Mouse (Mus musculus) heart, embryonic 13.5 days (tissue): ENCODE results near the gene Eef1g. TPM values are rescaled to one million over a fixed set of nuclear protein-coding genes. Genes with fewer than 3 reads are reported as not detected.

ENCODE experiments used
- polyA plus RNA-seq: library from polyadenylated mRNA; unstranded; fragments of >200 nt; fragmentation: Nextera tagmentation; extraction: Ambion mirVana; gene quantifications from 2 replicates; pipeline ENCODE4 v1.2.1, GENCODE M21; 2015

Eef1g gene
- polyA plus RNA-seq, 1 experiment from 2014 or later, result 251 TPM

Other genes with a start within 250 kb of the Eef1g start
- 72.8 and 74.8 TPM in 2 replicates for gene Slc3a2, start 243.7 kb upstream of the Eef1g start, polyA plus RNA-seq
- gene Wdr74, start 231.2 kb upstream of the Eef1g start, polyA plus RNA-seq, result 54.1 and 60.0 TPM in 2 replicates
- gene 1700092M07Rik, start 226.3 kb upstream of the Eef1g start, polyA plus RNA-seq, result 1.3 and 1.4 TPM in 2 replicates
- 81.1 and 87.5 TPM in 2 replicates for gene Stx5a, start 225.6 kb upstream of the Eef1g start, polyA plus RNA-seq
- gene Nxf1, start 210.0 kb upstream of the Eef1g start, polyA plus RNA-seq, result 123 and 124 TPM in 2 replicates
- 154 and 167 TPM in 2 replicates for gene Tmem223, start 196.0 kb upstream of the Eef1g start, polyA plus RNA-seq
- gene Tmem179b, start 192.6 kb upstream of the Eef1g start, polyA plus RNA-seq, result 54.5 and 60.7 TPM in 2 replicates
- gene Taf6l, start 180.6 kb upstream of the Eef1g start, polyA plus RNA-seq, result 18.2 and 19.6 TPM in 2 replicates
- gene Polr2g, start 168.5 kb upstream of the Eef1g start, polyA plus RNA-seq, result 129 and 143 TPM in 2 replicates
- 3.7 and 3.9 TPM in 2 replicates for gene Zbtb3, start 164.5 kb upstream of the Eef1g start, polyA plus RNA-seq
- gene Ttc9c, start 147.7 kb upstream of the Eef1g start, polyA plus RNA-seq, result 32.9 and 38.9 TPM in 2 replicates
- gene Hnrnpul2, start 147.0 kb upstream of the Eef1g start, polyA plus RNA-seq, result 2.9 TPM in 2 replicates
- gene AC129217.1, start 137.3 kb upstream of the Eef1g start, polyA plus RNA-seq, result not detected in 2 replicates
- gene Bscl2, start 129.6 kb upstream of the Eef1g start, polyA plus RNA-seq, result 44.6 and 45.3 TPM in 2 replicates
- gene Gng3, start 127.8 kb upstream of the Eef1g start, polyA plus RNA-seq, result 2.2 TPM in 2 replicates
- 0.79 and 0.88 TPM in 2 replicates for gene Lrrn4cl, start 116.3 kb upstream of the Eef1g start, polyA plus RNA-seq
- 112 and 139 TPM in 2 replicates for gene Ubxn1, start 95.5 kb upstream of the Eef1g start, polyA plus RNA-seq
- 56.6 and 62.6 TPM in 2 replicates for gene Uqcc3, start 86.1 kb upstream of the Eef1g start, polyA plus RNA-seq
- 48.2 and 49.5 TPM in 2 replicates for gene Lbhd1, start 83.3 kb upstream of the Eef1g start, polyA plus RNA-seq
- not detected in 2 replicates for gene Gm49403, start 83.1 kb upstream of the Eef1g start, polyA plus RNA-seq
- 61.9 and 71.3 TPM in 2 replicates for gene 1810009A15Rik, start 78.2 kb upstream of the Eef1g start, polyA plus RNA-seq
- gene Gm49416, start 78.1 kb upstream of the Eef1g start, polyA plus RNA-seq, result not detected in 2 replicates
- 23.9 and 25.5 TPM in 2 replicates for gene Ints5, start 74.0 kb upstream of the Eef1g start, polyA plus RNA-seq
- gene Ganab, start 69.0 kb upstream of the Eef1g start, polyA plus RNA-seq, result 63.5 and 63.8 TPM in 2 replicates
- 40.6 and 41.4 TPM in 2 replicates for gene B3gat3, start 46.7 kb upstream of the Eef1g start, polyA plus RNA-seq
- gene Rom1, start 37.7 kb upstream of the Eef1g start, polyA plus RNA-seq, result 2.4 and 2.7 TPM in 2 replicates
- gene Eml3, start 37.5 kb upstream of the Eef1g start, polyA plus RNA-seq, result 14.4 and 14.9 TPM in 2 replicates
- 83.6 and 88.0 TPM in 2 replicates for gene Mta2, start 25.2 kb upstream of the Eef1g start, polyA plus RNA-seq
- 16.3 and 17.1 TPM in 2 replicates for gene Tut1, start 13.2 kb upstream of the Eef1g start, polyA plus RNA-seq
- gene Ahnak, start 22.2 kb downstream of the Eef1g start, polyA plus RNA-seq, result 22.8 TPM in 2 replicates
- not detected in 2 replicates for gene Scgb1a1, start 120.9 kb downstream of the Eef1g start, polyA plus RNA-seq
- 12.6 and 13.7 TPM in 2 replicates for gene Asrgl1, start 168.6 kb downstream of the Eef1g start, polyA plus RNA-seq